Mouse (Mus musculus): ENCODE results near the gene Isg15. TPM values are rescaled to one million over a fixed set of nuclear protein-coding genes. Genes with fewer than 3 reads are reported as not detected.

Gene Isg15
- polyA plus RNA-seq, 1 experiment = 6.1 TPM

- Histone ChIP-seq H3K4me1 (ENCODE audit: control insufficient read depth, insufficient read depth, insufficient read length, low read length) (peaks cover 13% of the 10 kb centered on the region), H3K4me3 (ENCODE audit: insufficient read depth, low read depth, low read length) (peak overlapping the region; percentile 60), H3K27ac (replicated peaks; ENCODE audit: low read depth, low read length) (peak overlapping the region; percentile 99)
These were observed 15.6 kb upstream of the Isg15 start for GRCm38 (mm10) chr4:156216196-156216595.

- H3K4me1 ChIP-seq (ENCODE audit: control insufficient read depth, insufficient read depth, insufficient read length, low read length) = peaks cover 13% of the 10 kb centered on the region
- peak within 1 kb of the TSS; percentile 60 for H3K4me3 ChIP-seq (ENCODE audit: insufficient read depth, low read depth, low read length)
- peak within 1 kb of the TSS; percentile 99 for H3K27ac ChIP-seq (replicated peaks; ENCODE audit: low read depth, low read length)
These were observed 15.0 kb upstream of the Isg15 start, which contains the start of gene Perm1 for GRCm38 (mm10) chr4:156215649-156216048. Gene Perm1 (plus strand): TSS chr4:156215868.

GRCm38 (mm10) chr4:156213134-156213533, 12.5 kb upstream of the Isg15 start:
- Histone ChIP-seq H3K4me1 (ENCODE audit: control insufficient read depth, insufficient read depth, insufficient read length, low read length) (peaks cover 8% of the 10 kb centered on the region), H3K27ac (replicated peaks; ENCODE audit: low read depth, low read length) (no peak overlapping the region), H3K4me3 (ENCODE audit: insufficient read depth, low read depth, low read length) (no peak overlapping the region)

GRCm38 (mm10) chr4:156209963-156210635, 9.5 kb upstream of the Isg15 start:
- no peak overlapping the region for H3K4me3 ChIP-seq (ENCODE audit: insufficient read depth, low read depth, low read length)
- H3K27ac ChIP-seq (replicated peaks; ENCODE audit: low read depth, low read length) = no peak overlapping the region
- peaks cover under 1% of the 10 kb centered on the region; the same call in 1 of the 2 replicates for H3K4me1 ChIP-seq (ENCODE audit: control insufficient read depth, insufficient read depth, insufficient read length, low read length)

GRCm38 (mm10) chr4:156208872-156209271, 8.3 kb upstream of the Isg15 start:
- peaks cover 10% of the 10 kb centered on the region; the same call in 1 of the 2 replicates for H3K4me1 ChIP-seq (ENCODE audit: control insufficient read depth, insufficient read depth, insufficient read length, low read length)
- H3K27ac ChIP-seq (replicated peaks; ENCODE audit: low read depth, low read length) = no peak overlapping the region
- no peak overlapping the region for H3K4me3 ChIP-seq (ENCODE audit: insufficient read depth, low read depth, low read length)

- Histone ChIP-seq H3K4me1 (ENCODE audit: control insufficient read depth, insufficient read depth, insufficient read length, low read length) (peaks cover 15% of the 10 kb centered on the region), H3K4me3 (ENCODE audit: insufficient read depth, low read depth, low read length) (peak overlapping the region; percentile 95), H3K27ac (replicated peaks; ENCODE audit: low read depth, low read length) (peak overlapping the region; percentile 80)
These were observed 3.0 kb upstream of the Isg15 start for GRCm38 (mm10) chr4:156203413-156204131.

GRCm38 (mm10) chr4:156203001-156203412, 2.4 kb upstream of the Isg15 start, which contains the start of gene AW011738:
Gene AW011738 (plus strand): TSS chr4:156203304.
- Histone ChIP-seq H3K4me3 (ENCODE audit: insufficient read depth, low read depth, low read length) (peak within 1 kb of the TSS; percentile 95), H3K4me1 (ENCODE audit: control insufficient read depth, insufficient read depth, insufficient read length, low read length) (peaks cover 17% of the 10 kb centered on the region)

GRCm38 (mm10) chr4:156202462-156202893, 1.9 kb upstream of the Isg15 start:
- Histone ChIP-seq H3K4me3 (ENCODE audit: insufficient read depth, low read depth, low read length) (peak overlapping the region; percentile 95), H3K27ac (replicated peaks; ENCODE audit: low read depth, low read length) (peak overlapping the region; percentile 85), H3K4me1 (ENCODE audit: control insufficient read depth, insufficient read depth, insufficient read length, low read length) (peaks cover 17% of the 10 kb centered on the region)

More at GRCm38 (mm10) chr4:156203001-156203412, 2.4 kb upstream of the Isg15 start, which contains the start of gene AW011738:
- H3K27ac ChIP-seq (replicated peaks; ENCODE audit: low read depth, low read length) = peak within 1 kb of the TSS; percentile 85

- Histone ChIP-seq H3K4me1 (ENCODE audit: control insufficient read depth, insufficient read depth, insufficient read length, low read length) (peaks cover 7% of the 10 kb centered on the region), H3K4me3 (ENCODE audit: insufficient read depth, low read depth, low read length) (peak overlapping the region; percentile 64), H3K27ac (replicated peaks; ENCODE audit: low read depth, low read length) (peak overlapping the region; percentile 57; the same call in 1 of the 2 replicates)
These were observed 2.8 kb downstream of the Isg15 start for GRCm38 (mm10) chr4:156197829-156198205.

GRCm38 (mm10) chr4:156197131-156197828, 3.3 kb downstream of the Isg15 start, which contains the start of gene Agrn:
Gene Agrn (minus strand): TSS chr4:156197488.
- H3K4me3 ChIP-seq (ENCODE audit: insufficient read depth, low read depth, low read length) = peak within 1 kb of the TSS; percentile 80
- peaks cover 5% of the 10 kb centered on the region for H3K4me1 ChIP-seq (ENCODE audit: control insufficient read depth, insufficient read depth, insufficient read length, low read length)
- peak within 1 kb of the TSS; percentile 57; the same call in 1 of the 2 replicates for H3K27ac ChIP-seq (replicated peaks; ENCODE audit: low read depth, low read length)

- peak overlapping the region; percentile 80 for H3K4me3 ChIP-seq (ENCODE audit: insufficient read depth, low read depth, low read length)
- peaks cover 4% of the 10 kb centered on the region for H3K4me1 ChIP-seq (ENCODE audit: control insufficient read depth, insufficient read depth, insufficient read length, low read length)
- no peak overlapping the region for H3K27ac ChIP-seq (replicated peaks; ENCODE audit: low read depth, low read length)
These were observed 4.4 kb downstream of the Isg15 start for GRCm38 (mm10) chr4:156195927-156196870.

GRCm38 (mm10) chr4:156194346-156194745, 6.3 kb downstream of the Isg15 start:
- no peak overlapping the region for H3K4me3 ChIP-seq (ENCODE audit: insufficient read depth, low read depth, low read length)
- H3K27ac ChIP-seq (replicated peaks; ENCODE audit: low read depth, low read length) = no peak overlapping the region
- H3K4me1 ChIP-seq (ENCODE audit: control insufficient read depth, insufficient read depth, insufficient read length, low read length) = peaks cover 4% of the 10 kb centered on the region

- Histone ChIP-seq H3K4me1 (ENCODE audit: control insufficient read depth, insufficient read depth, insufficient read length, low read length) (peaks cover 4% of the 10 kb centered on the region), H3K4me3 (ENCODE audit: insufficient read depth, low read depth, low read length) (no peak overlapping the region), H3K27ac (replicated peaks; ENCODE audit: low read depth, low read length) (no peak overlapping the region)
These were observed 6.7 kb downstream of the Isg15 start for GRCm38 (mm10) chr4:156193906-156194305.

GRCm38 (mm10) chr4:156193200-156193590, 7.4 kb downstream of the Isg15 start:
- H3K4me3 ChIP-seq (ENCODE audit: insufficient read depth, low read depth, low read length) = no peak overlapping the region
- no peaks in the 10 kb centered on the region; the same call in 1 of the 2 replicates for H3K4me1 ChIP-seq (ENCODE audit: control insufficient read depth, insufficient read depth, insufficient read length, low read length)
- H3K27ac ChIP-seq (replicated peaks; ENCODE audit: low read depth, low read length) = no peak overlapping the region

Data from brown adipose tissue, adult 24 weeks (tissue).